Mouse (Mus musculus) heart, postnatal 0 days (tissue): Measurements from ENCODE around the gene Pipox.

Experiments used
- CTCF ChIP-seq: IDR thresholded peaks from 2 replicates; pipeline ENCODE4 v1.5.1; 2016; ENCODE audit warnings: antibody characterized with exemption, control low read depth, low read depth
- EP300 ChIP-seq: IDR thresholded peaks from 2 replicates; pipeline ENCODE4 v1.6.1; 2016; ENCODE audit warnings: antibody characterized with exemption, low read depth

DNA sequence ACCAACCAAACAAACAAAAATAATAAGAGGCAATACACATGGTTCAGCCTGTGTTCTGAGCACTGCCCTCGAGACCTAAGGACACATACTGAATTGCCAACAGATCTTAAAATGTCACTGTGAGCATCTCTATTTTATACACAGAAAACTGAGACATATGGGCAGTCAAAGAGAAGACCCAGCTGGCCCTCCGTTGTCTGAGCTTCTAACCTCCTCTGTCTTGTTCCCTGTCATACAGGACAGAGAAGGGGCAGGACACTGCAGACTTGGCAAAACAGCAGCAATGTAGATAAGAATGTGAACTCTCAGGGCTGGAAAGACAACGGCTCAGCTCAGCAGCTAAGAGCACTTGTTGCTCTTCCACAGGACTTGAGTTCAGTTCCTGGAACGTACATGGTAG lies 14.6 kb upstream of the Pipox start:
- TF ChIP-seq CTCF = no peak
- TF ChIP-seq EP300 = no peak
